ENCODE assay signal across 16 mouse cellular contexts in genomic region chrX:68486585-68486984, GRCm38 (mm10).
"Had no signal": no experiment of that assay in that cellular context is flagged by ENCODE, and none has a peak within 500 bp of the region (broad histone marks: within the 10 kb centered on the region; RNA-seq: fewer than 3 reads in every experiment).

No protein-coding gene starts in this region.

- H3K27me3 ChIP-seq: lung, embryonic 15.5 days; megakaryocyte, embryonic 14.5 days; midbrain, embryonic 13.5 days; midbrain, embryonic 15.5 days; neural tube, embryonic 13.5 days; neural tube, embryonic 15.5 days; stomach, embryonic 15.5 days had no signal

- ATAC-seq: liver, postnatal 0 days; lung, postnatal 0 days; midbrain, embryonic 13.5 days; midbrain, embryonic 15.5 days had no signal

- H3K36me3 ChIP-seq: lung, embryonic 15.5 days; midbrain, embryonic 13.5 days; midbrain, embryonic 15.5 days; neural tube, embryonic 13.5 days; neural tube, embryonic 15.5 days; stomach, embryonic 15.5 days had no signal

- DNase-seq: liver, postnatal 0 days; lung, adult 2 months; lung, postnatal 14 days; lung, postnatal 36 days; right cerebral cortex, postnatal 14 days; thymus, adult 2 months; thymus, postnatal 25 days; thymus, postnatal 4 days had no signal

- H3K4me3 ChIP-seq: lung, embryonic 15.5 days; megakaryocyte, embryonic 14.5 days; midbrain, embryonic 13.5 days; midbrain, embryonic 15.5 days; neural tube, embryonic 13.5 days; neural tube, embryonic 15.5 days; stomach, embryonic 15.5 days had no signal

- H3K4me1 ChIP-seq: lung, embryonic 15.5 days; megakaryocyte, embryonic 14.5 days; midbrain, embryonic 13.5 days; midbrain, embryonic 15.5 days; neural tube, embryonic 13.5 days; neural tube, embryonic 15.5 days; stomach, embryonic 15.5 days had no signal

- H3K9me3 ChIP-seq: lung, embryonic 15.5 days; megakaryocyte, embryonic 14.5 days; midbrain, embryonic 13.5 days; midbrain, embryonic 15.5 days; neural tube, embryonic 13.5 days; neural tube, embryonic 15.5 days; stomach, embryonic 15.5 days had no signal
